Mouse (Mus musculus) neural tube, embryonic 11.5 days (tissue): ENCODE data around the gene Ifnlr1. TPM values are rescaled to one million over a fixed set of nuclear protein-coding genes. Genes with fewer than 3 reads are reported as not detected.
A peak's percentile ranks its signal among the peaks of the same experiment; 100 is the strongest.

Source experiments
- ATAC-seq: fragments of 200-750 bp; cut with Nextera tagmentation; 2 replicates; pipeline ENCODE4 v1.8.0; 2017; ENCODE audit warnings: moderate number of reproducible peaks, mild to moderate bottlenecking, moderate TSS enrichment, moderate library complexity; ENCODE audit not compliant: insufficient read depth, low FRiP score, low TSS enrichment
- DNase-seq: peaks from one replicate; pipeline ENCODE4 v3.0.0-alpha.2; 2015; ENCODE audit warnings: low spot score
- H3K27ac ChIP-seq: fragments of 300-500 bp; sonication (generic); 2 replicates; pipeline ENCODE4 v1.5.1; 2014; ENCODE audit warnings: low read depth, mild to moderate bottlenecking, low read length
- H3K27me3 ChIP-seq: fragments of 300-500 bp; sonication (generic); 2 replicates; pipeline ENCODE4 v1.6.1; 2014; ENCODE audit warnings: mild to moderate bottlenecking, low read length, mixed read lengths; ENCODE audit not compliant: control insufficient read depth, insufficient read depth
- H3K36me3 ChIP-seq: fragments of 300-500 bp; sonication (generic); 2 replicates; pipeline ENCODE4 v1.6.1; 2014; ENCODE audit warnings: mild to moderate bottlenecking, low read length, moderate library complexity, mixed read lengths; ENCODE audit not compliant: control insufficient read depth, insufficient read depth
- H3K4me1 ChIP-seq: fragments of 300-500 bp; sonication (generic); 2 replicates; pipeline ENCODE4 v1.6.1; 2014; ENCODE audit warnings: low read length, mixed read lengths; ENCODE audit not compliant: control insufficient read depth, insufficient read depth
- H3K4me2 ChIP-seq: fragments of 300-500 bp; sonication (generic); 2 replicates; pipeline ENCODE4 v1.6.1; 2014; ENCODE audit warnings: low read depth, mild to moderate bottlenecking, moderate library complexity
- H3K4me3 ChIP-seq: fragments of 300-500 bp; sonication (generic); 2 replicates; pipeline ENCODE4 v1.5.1; 2014; ENCODE audit warnings: low read depth, low read length
- H3K9ac ChIP-seq: fragments of 300-500 bp; sonication (generic); 2 replicates; pipeline ENCODE4 v1.6.1; 2014; ENCODE audit warnings: mild to moderate bottlenecking, low read length
- H3K9me3 ChIP-seq: fragments of 300-500 bp; sonication (generic); 2 replicates; pipeline ENCODE4 v1.6.1; 2016; ENCODE audit warnings: low read length; ENCODE audit not compliant: control insufficient read depth
- WGBS: fragments of 180-500 bp; shearing (Covaris S2); extraction: QIAGEN DNeasy Blood & Tissue Kit; methylation state at CpG from one replicate; pipeline ENCODE4 v1.1.7; 2014; 5-methylcytosine and 5-hydroxymethylcytosine counted together
- polyA plus RNA-seq: library from polyadenylated mRNA; unstranded; fragments of >200 nt; fragmentation: Nextera tagmentation; extraction: Ambion mirVana; gene quantifications from 2 replicates; pipeline ENCODE4 v1.2.1, GENCODE M21; 2014

The Ifnlr1 gene
- polyA plus RNA-seq, 1 experiment from 2014 or later: 0.05 TPM

DNA sequence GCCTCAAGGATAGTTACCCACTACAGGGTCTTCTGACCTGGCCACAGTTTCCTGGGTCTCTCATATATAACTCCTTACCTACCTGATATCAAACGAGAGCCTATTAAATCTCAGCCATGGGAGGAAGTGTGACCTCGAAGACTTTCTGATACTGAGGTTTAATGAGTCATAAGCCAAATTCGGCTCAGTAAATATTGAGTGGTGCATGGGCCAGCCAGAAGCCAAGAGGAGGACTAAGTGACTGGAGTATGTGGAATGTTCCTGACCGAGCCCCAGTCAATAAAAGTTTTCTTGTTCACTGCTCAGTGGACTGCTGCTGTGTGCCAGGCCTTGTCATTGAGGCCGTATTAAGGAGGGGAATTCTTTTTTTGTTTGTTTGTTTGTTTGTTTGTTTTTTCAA lies 9.6 kb upstream of the Ifnlr1 start:
- no peaks in the 10 kb centered on the region for H3K36me3 ChIP-seq
- no peak overlapping the region for H3K4me2 ChIP-seq
- no peak for DNase-seq
- no peaks in the 10 kb centered on the region for H3K27me3 ChIP-seq
- ATAC-seq: no peak
- 88% methylated on average over 5 of the region's 5 CpGs for WGBS
- H3K4me3 ChIP-seq: no peak overlapping the region
- 0 out of 2 replicates have a peak, but pooled peaks cover 2% of the 10 kb centered on the region for H3K4me1 ChIP-seq
- H3K9me3 ChIP-seq: no peaks in the 10 kb centered on the region
- H3K9ac ChIP-seq: no peak overlapping the region
- H3K27ac ChIP-seq: no peak overlapping the region

DNA sequence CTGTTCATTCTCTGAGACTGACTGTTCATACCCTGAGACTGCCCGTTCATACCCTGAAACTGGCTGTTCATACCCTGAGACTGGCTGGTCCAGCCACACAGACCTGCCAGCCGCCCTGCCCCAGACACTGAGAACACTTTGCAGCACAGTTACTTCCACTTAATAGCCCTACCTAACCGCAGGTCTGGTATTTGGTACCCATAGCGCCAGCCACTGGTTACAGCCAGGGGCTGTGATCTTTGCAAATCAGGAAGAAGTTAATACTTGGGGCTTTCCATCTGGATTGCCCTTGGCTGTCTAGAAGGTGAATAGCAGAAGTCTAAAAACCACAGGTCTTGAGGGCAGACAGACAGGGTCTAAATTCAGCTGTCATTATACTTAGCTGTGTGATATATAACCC lies 6.8 kb upstream of the Ifnlr1 start:
- no peak overlapping the region for H3K4me3 ChIP-seq
- no peak overlapping the region for H3K4me2 ChIP-seq
- 75% methylated on average over 4 of the region's 4 CpGs for WGBS
- H3K9ac ChIP-seq: no peak overlapping the region
- H3K9me3 ChIP-seq: no peaks in the 10 kb centered on the region
- DNase-seq: no peak
- H3K36me3 ChIP-seq: no peaks in the 10 kb centered on the region
- H3K27me3 ChIP-seq: no peaks in the 10 kb centered on the region
- 0 out of 2 replicates have a peak, but pooled peaks cover 2% of the 10 kb centered on the region for H3K4me1 ChIP-seq
- no peak for ATAC-seq
- no peak overlapping the region for H3K27ac ChIP-seq

- Histone ChIP-seq H3K4me1 (peaks cover 5% of the 10 kb centered on the region; the same call in 1 of the 2 replicates), H3K4me2 (no peak overlapping the region), H3K27me3 (peaks cover 18% of the 10 kb centered on the region), H3K36me3 (no peaks in the 10 kb centered on the region), H3K4me3 (no peak overlapping the region), H3K9me3 (no peaks in the 10 kb centered on the region), H3K9ac (no peak overlapping the region), H3K27ac (no peak overlapping the region)
- WGBS: 77% methylated on average over 5 of the region's 5 CpGs
- DNase-seq (no peak), ATAC-seq (no peak)
Observed at GRCm38 (mm10) chr4:135681789-135682188, 4.3 kb upstream of the Ifnlr1 start.

DNA sequence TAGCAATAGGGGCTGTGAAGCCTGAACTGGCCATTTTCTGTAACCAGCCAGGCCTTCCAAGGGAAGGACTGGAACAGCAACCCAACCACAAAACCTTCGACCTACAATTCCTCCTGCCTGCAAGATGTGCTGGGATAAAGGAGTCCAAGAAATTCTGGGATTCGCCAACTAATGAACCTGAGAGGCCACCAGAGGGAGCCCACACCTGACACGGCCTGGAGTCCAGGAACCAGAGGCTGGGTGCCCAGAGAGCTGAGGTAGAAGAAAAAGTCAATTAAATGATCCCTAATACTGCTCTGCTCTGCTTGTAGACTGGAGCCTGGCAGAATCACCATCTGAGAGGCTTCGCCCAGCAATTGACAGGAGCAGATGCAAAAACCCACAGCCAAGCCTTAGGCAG lies 2.5 kb upstream of the Ifnlr1 start:
- Histone ChIP-seq H3K36me3 (no peaks in the 10 kb centered on the region), H3K4me2 (no peak overlapping the region), H3K27me3 (peaks cover 30% of the 10 kb centered on the region), H3K4me3 (no peak overlapping the region), H3K27ac (no peak overlapping the region), H3K9me3 (no peaks in the 10 kb centered on the region), H3K4me1 (peaks cover 5% of the 10 kb centered on the region; the same call in 1 of the 2 replicates), H3K9ac (no peak overlapping the region)
- DNase-seq (peak; percentile 45), ATAC-seq (no peak)
- 30% methylated on average over 4 of the region's 4 CpGs for WGBS

DNA sequence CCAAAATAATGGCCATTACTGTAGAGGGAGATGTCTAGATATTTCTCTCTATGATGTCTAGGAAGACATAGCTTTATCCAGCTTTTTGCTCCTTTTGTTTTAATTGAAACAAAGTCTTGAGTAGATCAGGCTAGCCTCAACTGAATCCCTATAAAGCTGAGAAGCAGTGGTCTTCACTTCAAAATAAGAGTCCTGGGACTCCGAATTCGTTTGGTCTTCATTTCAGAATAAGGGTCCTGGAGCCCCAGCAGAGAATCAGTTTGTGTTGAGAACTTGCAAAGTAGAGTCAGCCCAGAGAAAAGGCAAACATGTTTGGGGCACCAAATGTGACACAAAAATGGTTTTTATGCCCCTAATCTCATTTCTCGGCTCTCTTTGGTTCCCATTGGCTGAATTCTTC lies 1.4 kb upstream of the Ifnlr1 start:
- H3K4me2 ChIP-seq: no peak overlapping the region
- no peaks in the 10 kb centered on the region for H3K9me3 ChIP-seq
- ATAC-seq (no peak), DNase-seq (no peak)
- H3K36me3 ChIP-seq: no peaks in the 10 kb centered on the region
- H3K27me3 ChIP-seq: peaks cover 32% of the 10 kb centered on the region
- peaks cover 5% of the 10 kb centered on the region; the same call in 1 of the 2 replicates for H3K4me1 ChIP-seq
- no peak overlapping the region for H3K4me3 ChIP-seq
- H3K9ac ChIP-seq: no peak overlapping the region
- WGBS: 38% methylated on average over 3 of the region's 3 CpGs
- H3K27ac ChIP-seq: no peak overlapping the region

- H3K9ac ChIP-seq: peak overlapping the region; percentile 39
Observed at GRCm38 (mm10) chr4:135686568-135686953, 474 bp downstream of the Ifnlr1 start.

DNA sequence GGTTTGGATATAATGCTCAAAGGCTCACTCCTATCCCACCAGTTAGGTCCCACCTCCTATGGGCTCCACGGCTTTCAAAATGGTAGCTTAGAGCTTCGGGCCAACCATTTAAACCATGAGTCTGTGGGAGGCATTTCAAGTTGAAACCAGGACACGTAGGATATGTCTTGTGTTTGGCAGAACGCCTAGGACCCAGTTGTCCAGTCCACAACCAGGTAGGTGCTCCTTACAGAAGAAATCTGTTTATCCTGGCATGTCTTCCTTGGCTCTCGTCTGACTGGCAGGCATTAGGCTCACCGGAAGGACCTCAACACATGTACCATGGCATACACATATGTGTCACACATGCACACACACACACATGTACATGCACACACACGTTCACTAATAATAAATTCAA lies 3.7 kb downstream of the Ifnlr1 start:
- no peaks in the 10 kb centered on the region for H3K9me3 ChIP-seq
- ATAC-seq: no peak
- no peak overlapping the region for H3K9ac ChIP-seq
- no peak for DNase-seq
- 91% methylated on average over 7 of the region's 7 CpGs for WGBS
- no peaks in the 10 kb centered on the region for H3K36me3 ChIP-seq
- H3K4me3 ChIP-seq: no peak overlapping the region
- peaks cover 5% of the 10 kb centered on the region; the same call in 1 of the 2 replicates for H3K4me1 ChIP-seq
- H3K4me2 ChIP-seq: no peak overlapping the region
- H3K27me3 ChIP-seq: peaks cover 32% of the 10 kb centered on the region
- H3K27ac ChIP-seq: no peak overlapping the region

More at GRCm38 (mm10) chr4:135686568-135686953, 474 bp downstream of the Ifnlr1 start:
- Histone ChIP-seq H3K36me3 (no peaks in the 10 kb centered on the region), H3K4me2 (peak overlapping the region; percentile 92), H3K27ac (no peak overlapping the region), H3K27me3 (peaks cover 32% of the 10 kb centered on the region), H3K9me3 (no peaks in the 10 kb centered on the region), H3K4me3 (peak overlapping the region; percentile 43), H3K4me1 (peaks cover 5% of the 10 kb centered on the region; the same call in 1 of the 2 replicates)
- under 1% methylated on average over 21 of the region's 21 CpGs for WGBS
- ATAC-seq: no peak
- DNase-seq: peak; percentile 29

GRCm38 (mm10) chr4:135690241-135690640 lies 4.2 kb downstream of the Ifnlr1 start:
- Histone ChIP-seq H3K9me3 (no peaks in the 10 kb centered on the region), H3K27ac (no peak overlapping the region), H3K9ac (no peak overlapping the region), H3K4me1 (peaks cover 5% of the 10 kb centered on the region; the same call in 1 of the 2 replicates), H3K4me3 (no peak overlapping the region), H3K36me3 (no peaks in the 10 kb centered on the region), H3K4me2 (no peak overlapping the region), H3K27me3 (peaks cover 28% of the 10 kb centered on the region)
- ATAC-seq (no peak), DNase-seq (no peak)
- 76% methylated on average over 11 of the region's 11 CpGs for WGBS

GRCm38 (mm10) chr4:135692916-135693315 lies 6.8 kb downstream of the Ifnlr1 start:
- Histone ChIP-seq H3K27ac (no peak overlapping the region), H3K9ac (no peak overlapping the region), H3K9me3 (peaks cover 3% of the 10 kb centered on the region; the same call in 1 of the 2 replicates), H3K36me3 (no peaks in the 10 kb centered on the region), H3K27me3 (peaks cover 3% of the 10 kb centered on the region), H3K4me2 (no peak overlapping the region), H3K4me1 (no peaks in the 10 kb centered on the region), H3K4me3 (no peak overlapping the region)
- no peak for ATAC-seq
- WGBS: 86% methylated on average over 4 of the region's 4 CpGs
- no peak for DNase-seq
